Mouse (Mus musculus) heart, embryonic 14.5 days (tissue): Measurements from ENCODE around the gene 1700109H08Rik. TPM values are rescaled to one million over a fixed set of nuclear protein-coding genes. Genes with fewer than 3 reads are reported as not detected.
A peak's percentile ranks its signal among the peaks of the same experiment; 100 is the strongest.

Experiments used
- ATAC-seq: fragments of 200-750 bp; cut with Nextera tagmentation; 2 replicates; pipeline ENCODE4 v1.8.0; 2017; ENCODE audit warnings: low read depth, moderate TSS enrichment; ENCODE audit not compliant: insufficient number of reproducible peaks, insufficient read depth, low FRiP score
- H3K27ac ChIP-seq, 2 experiments: fragments of 200-500 bp in 1 of 2; fragments of 300-500 bp in 1 of 2; sonication (generic) in 1 of 2; replicated peaks in 1 of 2; 2 replicates each; pipeline ENCODE4 v1.5.1; 2012 to 2014; ENCODE audit warnings: low read depth in 2 of 2, low read length in 2 of 2, control low read depth in 1 of 2, mild to moderate bottlenecking in 1 of 2, mixed read lengths in 1 of 2; ENCODE audit not compliant: control insufficient read depth in 1 of 2, insufficient read depth in 1 of 2
- H3K27me3 ChIP-seq: fragments of 300-500 bp; sonication (generic); 2 replicates; pipeline ENCODE4 v1.6.1; 2014; ENCODE audit warnings: mild to moderate bottlenecking, low read length, control low read depth; ENCODE audit not compliant: control insufficient read depth, insufficient read depth
- H3K36me3 ChIP-seq: fragments of 300-500 bp; sonication (generic); 2 replicates; pipeline ENCODE4 v1.6.1; 2014; ENCODE audit warnings: mild to moderate bottlenecking, control low read depth, low read length, mixed read lengths; ENCODE audit not compliant: control insufficient read depth, insufficient read depth
- H3K4me1 ChIP-seq, 2 experiments: fragments of 200-500 bp in 1 of 2; fragments of 300-500 bp in 1 of 2; sonication (generic) in 1 of 2; 2 replicates each; pipeline ENCODE4 v1.6.1; 2012 to 2014; ENCODE audit warnings: low read length in 2 of 2, control low read depth in 1 of 2, mixed read lengths in 1 of 2; ENCODE audit not compliant: control insufficient read depth in 2 of 2, insufficient read depth in 2 of 2
- H3K4me2 ChIP-seq: fragments of 300-500 bp; sonication (generic); 2 replicates; pipeline ENCODE4 v1.6.1; 2014; ENCODE audit warnings: mild to moderate bottlenecking, low read length
- H3K4me3 ChIP-seq, 2 experiments: fragments of 200-500 bp in 1 of 2; fragments of 300-500 bp in 1 of 2; sonication (generic) in 1 of 2; 2 replicates each; pipeline ENCODE4 v1.5.1; 2012 to 2014; ENCODE audit warnings: low read length in 2 of 2, mild to moderate bottlenecking in 2 of 2, control low read depth in 1 of 2, low read depth in 1 of 2, moderate library complexity in 1 of 2; ENCODE audit not compliant: control insufficient read depth in 1 of 2, insufficient read depth in 1 of 2
- H3K9ac ChIP-seq: fragments of 300-500 bp; sonication (generic); 2 replicates; pipeline ENCODE4 v1.6.1; 2014; ENCODE audit warnings: mild to moderate bottlenecking, low read length
- H3K9me3 ChIP-seq: fragments of 300-500 bp; sonication (generic); 2 replicates; pipeline ENCODE4 v1.6.1; 2016; ENCODE audit warnings: low read length, control low read depth; ENCODE audit not compliant: control insufficient read depth
- WGBS: fragments of 180-500 bp; shearing (Covaris S2); extraction: QIAGEN DNeasy Blood & Tissue Kit; methylation state at CpG from one replicate; pipeline ENCODE4 v1.1.7; 2014; 5-methylcytosine and 5-hydroxymethylcytosine counted together
- polyA plus RNA-seq: library from polyadenylated mRNA; unstranded; fragments of >200 nt; fragmentation: Nextera tagmentation; extraction: Ambion mirVana; gene quantifications from 2 replicates; pipeline ENCODE4 v1.2.1, GENCODE M21; 2014

The 1700109H08Rik gene
- polyA plus RNA-seq, 1 experiment from 2014 or later: 2.9 TPM

- Histone ChIP-seq H3K9ac (no peak overlapping the region), H3K9me3 (no peaks in the 10 kb centered on the region), H3K4me1 (no peaks in the 10 kb centered on the region; a peak in 1 of 4 replicates), H3K27me3 (no peaks in the 10 kb centered on the region), H3K4me3 (no peak overlapping the region), H3K27ac (no peak overlapping the region), H3K36me3 (no peaks in the 10 kb centered on the region), H3K4me2 (no peak overlapping the region)
- ATAC-seq: no peak
- WGBS: 52% methylated on average over 11 of the region's 11 CpGs
These were observed 32.6 kb upstream of the 1700109H08Rik start for GRCm38 (mm10) chr5:3538505-3539472.

DNA sequence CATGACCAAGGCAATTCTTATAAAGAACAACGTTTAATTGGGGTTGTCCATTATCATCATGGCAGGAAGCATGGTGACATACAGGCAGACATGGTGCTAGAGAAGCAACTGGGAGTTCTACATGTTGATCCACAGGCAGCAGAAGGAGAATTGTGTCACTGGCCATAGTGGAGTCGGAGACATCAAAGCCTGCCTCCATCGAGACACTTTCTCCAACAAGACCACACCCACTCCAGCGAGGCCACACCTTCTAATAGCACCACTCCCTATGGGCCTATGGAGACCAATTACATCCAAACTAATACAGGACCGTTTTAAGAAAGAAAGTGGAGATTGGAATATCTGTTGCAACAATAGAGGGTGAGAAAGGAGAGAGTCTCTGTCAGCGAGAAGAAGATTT, 29.5 kb upstream of the 1700109H08Rik start:
- no peaks in the 10 kb centered on the region for H3K9me3 ChIP-seq
- no peaks in the 10 kb centered on the region for H3K27me3 ChIP-seq
- no peak overlapping the region for H3K4me3 ChIP-seq
- H3K4me1 ChIP-seq: peaks cover 2 to 14% of the 10 kb centered on the region in 2 experiments; a peak in 3 of 4 replicates
- no peak overlapping the region for H3K4me2 ChIP-seq
- 65% methylated on average over 6 of the region's 6 CpGs for WGBS
- no peak overlapping the region for H3K27ac ChIP-seq
- H3K9ac ChIP-seq: no peak overlapping the region
- ATAC-seq: no peak
- 0 out of 2 replicates have a peak, but pooled peaks cover 8% of the 10 kb centered on the region for H3K36me3 ChIP-seq

DNA sequence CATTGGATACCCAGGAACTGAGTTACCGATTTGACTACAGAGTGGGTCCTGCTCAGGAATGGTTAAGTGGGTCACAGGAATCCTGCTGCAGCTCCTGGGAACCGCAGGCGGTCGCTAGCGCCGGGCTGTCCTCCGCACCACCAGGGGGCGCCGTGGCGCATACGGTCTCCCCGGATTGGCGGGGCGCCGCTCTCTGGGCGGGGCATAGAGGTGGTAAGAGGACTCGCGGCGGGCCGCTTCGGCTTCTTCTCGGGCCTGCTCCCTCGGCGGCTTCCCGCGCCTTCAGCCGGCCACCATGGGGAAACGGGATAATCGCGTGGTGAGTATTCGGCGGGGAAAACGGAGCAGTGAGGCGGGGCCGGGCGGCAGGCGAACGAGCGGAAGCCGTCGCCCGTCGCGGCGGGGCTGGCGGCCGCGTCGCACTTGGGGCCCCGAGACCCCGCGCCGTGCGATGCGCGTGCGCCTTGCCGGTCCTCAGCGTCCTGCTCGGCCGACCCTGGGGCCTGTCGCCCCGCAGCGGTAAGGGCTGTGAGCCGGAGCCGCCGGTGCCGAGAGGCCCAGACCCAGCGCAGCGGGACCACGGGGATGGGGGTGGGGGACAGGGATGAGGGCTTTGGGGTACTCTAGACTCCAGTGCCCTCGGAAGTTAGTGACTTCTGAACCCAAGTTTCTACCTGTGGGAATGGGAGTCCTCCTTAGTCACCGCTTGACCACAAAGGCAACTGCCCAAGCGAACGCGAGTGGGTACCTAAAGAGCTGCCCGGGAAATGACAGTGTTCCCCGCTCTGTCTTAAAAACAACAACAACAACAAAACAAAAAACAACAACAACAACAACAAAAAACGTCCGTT, 27.5 kb upstream of the 1700109H08Rik start, which contains the start of gene Fam133b:
Fam133b (plus strand) TSS at position 205 of the 851 bp plus-strand sequence.
- H3K4me1 ChIP-seq: peaks cover 2 to 14% of the 10 kb centered on the region in 2 experiments; a peak in 3 of 4 replicates
- H3K36me3 ChIP-seq: peaks cover 14% of the 10 kb centered on the region; the same call in 1 of the 2 replicates
- H3K9me3 ChIP-seq: no peaks in the 10 kb centered on the region
- H3K27ac ChIP-seq: peak within 1 kb of the TSS; percentile 90 to 92
- peak within 1 kb of the TSS; percentile 64 to 98 for H3K4me3 ChIP-seq
- H3K27me3 ChIP-seq: no peaks in the 10 kb centered on the region
- under 1% methylated on average over 68 of the region's 80 CpGs for WGBS
- peak within 1 kb of the TSS; percentile 87 for H3K9ac ChIP-seq
- peak within 1 kb of the TSS; percentile 83 for H3K4me2 ChIP-seq
- peak; percentile 94 for ATAC-seq

GRCm38 (mm10) chr5:3544480-3544769, 26.9 kb upstream of the 1700109H08Rik start:
- peaks cover 14% of the 10 kb centered on the region; the same call in 1 of the 2 replicates for H3K36me3 ChIP-seq
- H3K4me1 ChIP-seq: peaks cover 2 to 14% of the 10 kb centered on the region in 2 experiments; a peak in 3 of 4 replicates
- H3K4me3 ChIP-seq: peak overlapping the region; percentile 64 to 98
- peak overlapping the region; percentile 83 for H3K4me2 ChIP-seq
- WGBS: 8% methylated on average over 7 of the region's 7 CpGs
- H3K27ac ChIP-seq: peak overlapping the region in 1 of 2 experiments; percentile 92; a peak in 1 of 4 replicates
- ATAC-seq: no peak
- peak overlapping the region; percentile 87 for H3K9ac ChIP-seq
- H3K9me3 ChIP-seq: no peaks in the 10 kb centered on the region
- H3K27me3 ChIP-seq: no peaks in the 10 kb centered on the region

GRCm38 (mm10) chr5:3546226-3546625, 25.1 kb upstream of the 1700109H08Rik start:
- no peak for ATAC-seq
- Histone ChIP-seq H3K4me1 (peaks cover 2 to 14% of the 10 kb centered on the region in 2 experiments; a peak in 3 of 4 replicates), H3K4me2 (no peak overlapping the region), H3K36me3 (peaks cover 14% of the 10 kb centered on the region; the same call in 1 of the 2 replicates), H3K4me3 (no peak overlapping the region), H3K9me3 (no peaks in the 10 kb centered on the region), H3K27ac (no peak overlapping the region), H3K9ac (no peak overlapping the region), H3K27me3 (no peaks in the 10 kb centered on the region)
- 81% methylated on average over 1 of the region's 1 CpGs for WGBS

DNA sequence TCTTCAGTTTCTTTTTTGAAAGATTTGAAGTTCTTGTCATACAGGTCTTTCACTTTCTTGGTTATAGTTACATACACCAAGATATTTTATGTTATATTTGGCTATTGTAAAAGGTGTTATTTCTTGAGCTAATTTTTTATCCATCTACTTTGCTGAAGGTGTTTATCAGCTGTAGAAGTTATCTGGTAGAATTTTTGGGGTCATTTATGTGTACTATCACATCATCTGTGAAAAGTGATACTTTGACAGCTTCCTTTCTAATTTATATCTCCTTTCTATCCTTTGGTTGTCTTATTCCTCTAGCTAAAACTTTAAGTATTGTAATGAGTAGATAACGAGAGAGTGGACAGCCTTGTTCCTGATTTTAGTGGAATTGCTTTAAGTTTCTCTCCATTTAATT, 19.9 kb upstream of the 1700109H08Rik start:
- Histone ChIP-seq H3K27me3 (no peaks in the 10 kb centered on the region), H3K4me1 (no peaks in the 10 kb centered on the region), H3K9me3 (no peaks in the 10 kb centered on the region), H3K9ac (no peak overlapping the region), H3K27ac (no peak overlapping the region), H3K36me3 (peaks cover 30% of the 10 kb centered on the region), H3K4me3 (no peak overlapping the region), H3K4me2 (no peak overlapping the region)
- no peak for ATAC-seq
- 89% methylated on average over 1 of the region's 1 CpGs for WGBS

DNA sequence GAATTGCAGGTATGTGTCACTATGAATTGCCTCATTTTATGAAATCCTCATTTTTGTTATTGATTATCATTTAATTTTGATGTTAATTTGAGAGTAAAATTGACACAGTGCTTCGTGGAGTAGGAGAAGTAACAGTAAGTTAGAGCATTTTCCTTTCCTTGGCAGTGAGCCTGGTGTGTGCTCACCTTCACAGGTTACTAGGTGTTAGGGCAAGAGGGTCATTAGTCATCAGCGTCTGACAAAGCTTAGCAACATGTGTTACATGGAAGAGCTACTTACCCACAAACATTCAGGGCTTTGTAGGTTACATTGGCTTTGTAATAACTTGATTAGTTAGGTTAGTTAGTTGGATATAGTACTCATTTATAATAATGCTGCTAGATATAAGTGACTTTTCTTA, 17.2 kb upstream of the 1700109H08Rik start:
- Histone ChIP-seq H3K4me3 (no peak overlapping the region), H3K4me1 (no peaks in the 10 kb centered on the region), H3K9me3 (no peaks in the 10 kb centered on the region), H3K9ac (no peak overlapping the region), H3K27me3 (no peaks in the 10 kb centered on the region), H3K27ac (no peak overlapping the region), H3K36me3 (peaks cover 46% of the 10 kb centered on the region), H3K4me2 (no peak overlapping the region)
- WGBS: 90% methylated on average over 2 of the region's 2 CpGs
- no peak for ATAC-seq
